Mouse (Mus musculus) limb, embryonic 12.5 days (tissue): Measurements from ENCODE around the gene Smad6. TPM values are rescaled to one million over a fixed set of nuclear protein-coding genes. Genes with fewer than 3 reads are reported as not detected.

Experiments
- ATAC-seq: fragments of 200-750 bp; cut with Nextera tagmentation; 2 replicates; pipeline ENCODE4 v1.8.0; 2017; ENCODE audit warnings: low read depth, moderate TSS enrichment; ENCODE audit not compliant: insufficient number of reproducible peaks, insufficient read depth, low FRiP score, low TSS enrichment
- H3K27ac ChIP-seq: fragments of 300-500 bp; sonication (generic); 2 replicates; pipeline ENCODE4 v1.5.1; 2016; ENCODE audit warnings: mild to moderate bottlenecking, moderate library complexity
- H3K27me3 ChIP-seq: fragments of 300-500 bp; sonication (generic); 2 replicates; pipeline ENCODE4 v1.6.1; 2016; ENCODE audit warnings: mild to moderate bottlenecking, moderate library complexity
- H3K36me3 ChIP-seq: fragments of 300-500 bp; sonication (generic); 2 replicates; pipeline ENCODE4 v1.6.1; 2016; ENCODE audit warnings: mild to moderate bottlenecking, moderate library complexity
- H3K4me1 ChIP-seq: fragments of 300-500 bp; sonication (generic); replicated peaks from 2 replicates; pipeline ENCODE4 v1.6.1; 2016
- H3K4me2 ChIP-seq: fragments of 300-500 bp; sonication (generic); 2 replicates; pipeline ENCODE4 v1.6.1; 2016; ENCODE audit warnings: mild to moderate bottlenecking, moderate library complexity
- H3K4me3 ChIP-seq: fragments of 300-500 bp; sonication (generic); replicated peaks from 2 replicates; pipeline ENCODE4 v1.5.1; 2016; ENCODE audit warnings: mild to moderate bottlenecking
- H3K9ac ChIP-seq: fragments of 300-500 bp; sonication (generic); replicated peaks from 2 replicates; pipeline ENCODE4 v1.6.1; 2016; ENCODE audit warnings: mild to moderate bottlenecking, moderate library complexity
- H3K9me3 ChIP-seq: fragments of 300-500 bp; sonication (generic); 2 replicates; pipeline ENCODE4 v1.6.1; 2016; ENCODE audit warnings: mild to moderate bottlenecking, moderate library complexity
- WGBS: fragments of 180-500 bp; shearing (Covaris S2); methylation state at CpG from one replicate; pipeline ENCODE4 v1.1.7; 2016; 5-methylcytosine and 5-hydroxymethylcytosine counted together
- polyA plus RNA-seq: library from polyadenylated mRNA; unstranded; fragments of >200 nt; fragmentation: Nextera tagmentation; extraction: Ambion mirVana; gene quantifications from 2 replicates; pipeline ENCODE4 v1.2.1, GENCODE M21; 2016

Gene Smad6
- polyA plus RNA-seq, 1 experiment from 2014 or later: 23.9 TPM

- Histone ChIP-seq H3K4me1 (peaks cover 92% of the 10 kb centered on the region), H3K4me3 (no peak overlapping the region), H3K27me3 (no peaks in the 10 kb centered on the region), H3K27ac (no peak overlapping the region), H3K4me2 (no peak overlapping the region), H3K36me3 (peaks cover 22% of the 10 kb centered on the region), H3K9ac (no peak overlapping the region), H3K9me3 (no peaks in the 10 kb centered on the region)
- ATAC-seq: no peak
- 86% methylated on average over 12 of the region's 12 CpGs for WGBS
Observed at GRCm38 (mm10) chr9:63970388-63970787, 51.5 kb downstream of the Smad6 start.

GRCm38 (mm10) chr9:63969467-63969866, 52.4 kb downstream of the Smad6 start:
- Histone ChIP-seq H3K27me3 (no peaks in the 10 kb centered on the region), H3K4me1 (peaks cover 92% of the 10 kb centered on the region), H3K36me3 (peaks cover 22% of the 10 kb centered on the region), H3K9me3 (no peaks in the 10 kb centered on the region), H3K27ac (peak overlapping the region; percentile 24; the same call in 1 of the 2 replicates), H3K4me3 (no peak overlapping the region), H3K9ac (no peak overlapping the region), H3K4me2 (no peak overlapping the region)
- 81% methylated on average over 10 of the region's 10 CpGs for WGBS
- ATAC-seq: no peak

- no peaks in the 10 kb centered on the region for H3K27me3 ChIP-seq
- H3K9ac ChIP-seq: no peak overlapping the region
- no peak for ATAC-seq
- no peak overlapping the region for H3K4me2 ChIP-seq
- WGBS: 78% methylated on average over 9 of the region's 9 CpGs
- peaks cover 22% of the 10 kb centered on the region for H3K36me3 ChIP-seq
- H3K9me3 ChIP-seq: no peaks in the 10 kb centered on the region
- no peak overlapping the region for H3K4me3 ChIP-seq
- peaks cover 92% of the 10 kb centered on the region for H3K4me1 ChIP-seq
- 0 out of 2 replicates have a peak overlapping the region, but pooled peaks have one; percentile 43 for H3K27ac ChIP-seq
Observed at GRCm38 (mm10) chr9:63968592-63968991, 53.3 kb downstream of the Smad6 start.

GRCm38 (mm10) chr9:63967408-63968172, 54.3 kb downstream of the Smad6 start:
- Histone ChIP-seq H3K4me3 (no peak overlapping the region), H3K9me3 (no peaks in the 10 kb centered on the region), H3K27ac (no peak overlapping the region; the same call in 1 of the 2 replicates), H3K36me3 (peaks cover 15% of the 10 kb centered on the region), H3K4me2 (no peak overlapping the region), H3K9ac (no peak overlapping the region), H3K4me1 (peaks cover 92% of the 10 kb centered on the region), H3K27me3 (no peaks in the 10 kb centered on the region)
- 84% methylated on average over 14 of the region's 14 CpGs for WGBS
- ATAC-seq: no peak

- H3K4me2 ChIP-seq: 0 out of 2 replicates have a peak overlapping the region, but pooled peaks have one; percentile 21
- H3K27me3 ChIP-seq: no peaks in the 10 kb centered on the region
- ATAC-seq: peak; percentile 13; the same call in 1 of the 2 replicates
- peaks cover 97% of the 10 kb centered on the region for H3K4me1 ChIP-seq
- 12% methylated on average over 4 of the region's 4 CpGs for WGBS
- H3K9ac ChIP-seq: no peak overlapping the region
- peaks cover 10% of the 10 kb centered on the region; the same call in 1 of the 2 replicates for H3K36me3 ChIP-seq
- H3K27ac ChIP-seq: peak overlapping the region; percentile 71
- H3K9me3 ChIP-seq: no peaks in the 10 kb centered on the region
- no peak overlapping the region for H3K4me3 ChIP-seq
Observed at GRCm38 (mm10) chr9:63965579-63965981, 56.3 kb downstream of the Smad6 start.

- Histone ChIP-seq H3K4me2 (no peak overlapping the region), H3K4me3 (no peak overlapping the region), H3K27ac (no peak overlapping the region), H3K9ac (no peak overlapping the region), H3K9me3 (no peaks in the 10 kb centered on the region), H3K4me1 (peaks cover 99% of the 10 kb centered on the region), H3K27me3 (no peaks in the 10 kb centered on the region), H3K36me3 (no peaks in the 10 kb centered on the region)
- no peak for ATAC-seq
- 53% methylated on average over 6 of the region's 6 CpGs for WGBS
Observed at GRCm38 (mm10) chr9:63961881-63962280, 60.0 kb downstream of the Smad6 start.

- H3K4me1 ChIP-seq: peaks cover 98% of the 10 kb centered on the region
- H3K9ac ChIP-seq: peak overlapping the region; percentile 47; the same call in 1 of the 2 replicates
- H3K4me2 ChIP-seq: peak overlapping the region; percentile 48
- H3K27me3 ChIP-seq: no peaks in the 10 kb centered on the region
- no peaks in the 10 kb centered on the region for H3K9me3 ChIP-seq
- WGBS: 5% methylated on average over 4 of the region's 4 CpGs
- no peak for ATAC-seq
- H3K36me3 ChIP-seq: no peaks in the 10 kb centered on the region
- peak overlapping the region; percentile 96 for H3K27ac ChIP-seq
- 0 out of 2 replicates have a peak overlapping the region, but pooled peaks have one; percentile 11 for H3K4me3 ChIP-seq
Observed at GRCm38 (mm10) chr9:63960829-63961185, 61.1 kb downstream of the Smad6 start.

GRCm38 (mm10) chr9:63959933-63960828, 61.7 kb downstream of the Smad6 start:
- peak overlapping the region; percentile 47 for H3K9ac ChIP-seq
- WGBS: 3% methylated on average over 21 of the region's 21 CpGs
- no peak for ATAC-seq

GRCm38 (mm10) chr9:63959129-63959932, 62.5 kb downstream of the Smad6 start:
- Histone ChIP-seq H3K4me2 (peak overlapping the region; percentile 48), H3K4me3 (no peak overlapping the region), H3K9me3 (no peaks in the 10 kb centered on the region), H3K27ac (peak overlapping the region; percentile 96), H3K9ac (peak overlapping the region; percentile 47), H3K27me3 (no peaks in the 10 kb centered on the region), H3K4me1 (peaks cover 91% of the 10 kb centered on the region), H3K36me3 (no peaks in the 10 kb centered on the region)
- WGBS: 19% methylated on average over 17 of the region's 17 CpGs
- ATAC-seq: no peak

More at GRCm38 (mm10) chr9:63959933-63960828, 61.7 kb downstream of the Smad6 start:
- Histone ChIP-seq H3K27me3 (no peaks in the 10 kb centered on the region), H3K36me3 (no peaks in the 10 kb centered on the region), H3K27ac (peak overlapping the region; percentile 96), H3K9me3 (no peaks in the 10 kb centered on the region), H3K4me1 (peaks cover 98% of the 10 kb centered on the region), H3K4me3 (peak overlapping the region; percentile 11; the same call in 1 of the 2 replicates), H3K4me2 (peak overlapping the region; percentile 48)

GRCm38 (mm10) chr9:63958337-63959030, 63.4 kb downstream of the Smad6 start:
- peak; percentile 6; the same call in 1 of the 2 replicates for ATAC-seq

More at GRCm38 (mm10) chr9:63958337-63959030, 63.4 kb downstream of the Smad6 start:
- Histone ChIP-seq H3K9ac (peak overlapping the region; percentile 51), H3K27me3 (no peaks in the 10 kb centered on the region), H3K4me2 (peak overlapping the region; percentile 48), H3K4me1 (peaks cover 83% of the 10 kb centered on the region), H3K4me3 (no peak overlapping the region), H3K27ac (peak overlapping the region; percentile 96), H3K36me3 (peaks cover 7% of the 10 kb centered on the region), H3K9me3 (no peaks in the 10 kb centered on the region)
- WGBS: 7% methylated on average over 15 of the region's 15 CpGs
